Mouse (Mus musculus) midbrain, embryonic 11.5 days (tissue): ENCODE results near the gene Gm45837. TPM values are rescaled to one million over a fixed set of nuclear protein-coding genes. Genes with fewer than 3 reads are reported as not detected.

Experiments
- ATAC-seq: fragments of 200-750 bp; cut with Nextera tagmentation; 2 replicates; pipeline ENCODE4 v1.8.0; 2017; ENCODE audit warnings: moderate TSS enrichment, moderate library complexity; ENCODE audit not compliant: low FRiP score
- DNase-seq: peaks from one replicate; pipeline ENCODE4 v3.0.0; 2015; ENCODE audit warnings: low spot score; ENCODE audit errors: missing footprints
- H3K27ac ChIP-seq: fragments of 300-500 bp; sonication (generic); 2 replicates; pipeline ENCODE4 v1.5.1; 2014; ENCODE audit warnings: low read depth, low read length
- H3K27me3 ChIP-seq: fragments of 300-500 bp; sonication (generic); 2 replicates; pipeline ENCODE4 v1.6.1; 2014; ENCODE audit warnings: mild to moderate bottlenecking, low read length, moderate library complexity, mixed read lengths; ENCODE audit not compliant: control insufficient read depth, insufficient read depth
- H3K36me3 ChIP-seq: fragments of 300-500 bp; sonication (generic); 2 replicates; pipeline ENCODE4 v1.6.1; 2014; ENCODE audit warnings: mild to moderate bottlenecking, low read length, moderate library complexity, mixed read lengths; ENCODE audit not compliant: control insufficient read depth, insufficient read depth
- H3K4me1 ChIP-seq: fragments of 300-500 bp; sonication (generic); 2 replicates; pipeline ENCODE4 v1.6.1; 2014; ENCODE audit warnings: low read length; ENCODE audit not compliant: control insufficient read depth, insufficient read depth
- H3K4me2 ChIP-seq: fragments of 300-500 bp; sonication (generic); 2 replicates; pipeline ENCODE4 v1.6.1; 2014; ENCODE audit warnings: mild to moderate bottlenecking, moderate library complexity
- H3K4me3 ChIP-seq: fragments of 300-500 bp; sonication (generic); 2 replicates; pipeline ENCODE4 v1.5.1; 2014; ENCODE audit warnings: low read depth, low read length
- H3K9ac ChIP-seq: fragments of 300-500 bp; sonication (generic); 2 replicates; pipeline ENCODE4 v1.6.1; 2014; ENCODE audit warnings: low read length
- H3K9me3 ChIP-seq: fragments of 300-500 bp; sonication (generic); 2 replicates; pipeline ENCODE4 v1.6.1; 2016; ENCODE audit warnings: low read length; ENCODE audit not compliant: control insufficient read depth
- WGBS: fragments of 180-500 bp; shearing (Covaris S2); extraction: QIAGEN DNeasy Blood & Tissue Kit; methylation state at CpG from one replicate; pipeline ENCODE4 v1.1.7; 2014; 5-methylcytosine and 5-hydroxymethylcytosine counted together
- polyA plus RNA-seq: library from polyadenylated mRNA; unstranded; fragments of >200 nt; fragmentation: Nextera tagmentation; extraction: Ambion mirVana; gene quantifications from 2 replicates; pipeline ENCODE4 v1.2.1, GENCODE M21; 2014

The Gm45837 gene
- polyA plus RNA-seq, 1 experiment from 2014 or later = not detected

DNA sequence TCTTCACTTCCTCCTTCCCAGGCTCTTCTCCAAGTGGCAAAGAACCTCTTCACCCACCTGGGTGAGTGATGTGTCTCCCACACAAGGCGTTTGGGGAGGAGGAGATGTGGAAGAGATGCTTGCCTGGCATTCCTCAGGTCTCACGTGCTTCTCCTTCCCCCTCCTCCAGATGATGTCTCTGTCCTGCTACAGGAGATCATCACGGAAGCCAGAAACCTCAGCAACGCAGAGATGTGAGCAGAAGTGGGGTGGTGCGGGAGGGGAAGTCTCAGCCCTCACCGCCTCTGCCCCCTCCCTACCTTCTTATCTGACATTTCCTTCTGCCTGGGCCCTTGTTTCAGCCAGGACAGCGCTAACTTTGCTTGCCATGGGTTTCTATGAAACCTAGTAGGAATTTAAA is 93.1 kb downstream of the Gm45837 start:
- no peak overlapping the region for H3K9ac ChIP-seq
- H3K27ac ChIP-seq = no peak overlapping the region
- ATAC-seq = no peak
- H3K4me1 ChIP-seq = peaks cover 4% of the 10 kb centered on the region; the same call in 1 of the 2 replicates
- H3K9me3 ChIP-seq = no peaks in the 10 kb centered on the region
- H3K4me2 ChIP-seq = no peak overlapping the region
- H3K36me3 ChIP-seq = no peaks in the 10 kb centered on the region
- no peak overlapping the region for H3K4me3 ChIP-seq
- peaks cover 3% of the 10 kb centered on the region; the same call in 1 of the 2 replicates for H3K27me3 ChIP-seq
- WGBS = 34% methylated on average over 7 of the region's 7 CpGs
- no peak for DNase-seq

GRCm38 (mm10) chr7:101504507-101504906 is 93.8 kb downstream of the Gm45837 start:
- peak; percentile 88 for DNase-seq
- no peaks in the 10 kb centered on the region for H3K36me3 ChIP-seq
- peaks cover 4% of the 10 kb centered on the region; the same call in 1 of the 2 replicates for H3K4me1 ChIP-seq
- no peaks in the 10 kb centered on the region for H3K9me3 ChIP-seq
- H3K4me3 ChIP-seq = peak overlapping the region; percentile 21
- peak; percentile 66 for ATAC-seq
- H3K27me3 ChIP-seq = peaks cover 3% of the 10 kb centered on the region; the same call in 1 of the 2 replicates
- WGBS = 5% methylated on average over 24 of the region's 24 CpGs
- no peak overlapping the region for H3K27ac ChIP-seq
- H3K4me2 ChIP-seq = peak overlapping the region; percentile 58
- H3K9ac ChIP-seq = no peak overlapping the region

DNA sequence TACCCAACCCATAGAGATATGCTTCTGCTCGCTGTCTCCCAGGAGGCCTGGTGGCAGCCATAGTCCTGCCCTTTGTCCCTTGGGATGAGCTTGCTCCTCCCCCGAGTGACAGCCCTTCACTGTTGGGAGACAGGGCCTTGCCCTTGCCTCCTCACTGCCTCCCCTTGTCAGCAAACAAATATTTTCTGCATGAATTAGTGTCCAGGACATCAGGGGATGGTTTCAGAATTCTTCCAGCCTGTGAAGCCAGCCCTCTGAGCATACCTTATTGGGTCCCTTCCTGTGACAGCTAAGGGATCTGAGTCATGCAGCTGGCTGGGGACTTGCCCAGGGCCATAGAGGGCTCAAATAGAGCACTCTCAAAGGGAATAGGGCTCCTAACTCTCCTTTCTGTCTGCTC is 98.5 kb downstream of the Gm45837 start:
- H3K4me1 ChIP-seq = peaks cover 4% of the 10 kb centered on the region
- no peaks in the 10 kb centered on the region for H3K36me3 ChIP-seq
- H3K9me3 ChIP-seq = no peaks in the 10 kb centered on the region
- ATAC-seq (0 out of 2 replicates have a peak, but pooled peaks have one; percentile 27), DNase-seq (no peak)
- H3K4me2 ChIP-seq = no peak overlapping the region
- H3K27me3 ChIP-seq = 0 out of 2 replicates have a peak, but pooled peaks cover 3% of the 10 kb centered on the region
- H3K27ac ChIP-seq = no peak overlapping the region
- WGBS = 60% methylated on average over 2 of the region's 2 CpGs
- no peak overlapping the region for H3K9ac ChIP-seq
- H3K4me3 ChIP-seq = no peak overlapping the region

DNA sequence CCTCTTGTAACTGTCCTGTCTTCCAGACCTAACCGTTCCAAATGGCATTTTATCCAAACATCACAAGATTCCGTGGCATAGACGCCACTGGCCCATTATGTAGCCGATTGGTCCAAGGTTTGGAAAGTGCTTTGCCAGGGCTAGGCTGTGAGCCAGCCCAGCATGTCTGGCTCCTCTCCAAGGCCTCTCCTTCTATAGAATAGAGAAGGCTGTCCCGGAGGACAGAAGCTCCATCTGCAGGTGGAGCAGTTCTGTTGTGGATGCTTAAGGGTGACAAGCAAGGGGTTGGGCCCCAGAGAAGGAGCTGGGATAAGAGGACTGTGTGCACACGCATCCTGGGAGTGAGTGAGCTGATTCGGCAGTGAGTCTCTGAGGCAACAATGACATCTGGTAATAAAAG is 103.0 kb downstream of the Gm45837 start:
- WGBS = 83% methylated on average over 7 of the region's 7 CpGs
- Histone ChIP-seq H3K27me3 (no peaks in the 10 kb centered on the region), H3K4me1 (no peaks in the 10 kb centered on the region; the same call in 1 of the 2 replicates), H3K36me3 (no peaks in the 10 kb centered on the region), H3K4me3 (no peak overlapping the region), H3K9me3 (no peaks in the 10 kb centered on the region), H3K27ac (no peak overlapping the region), H3K9ac (no peak overlapping the region), H3K4me2 (no peak overlapping the region)
- DNase-seq (no peak), ATAC-seq (no peak)

DNA sequence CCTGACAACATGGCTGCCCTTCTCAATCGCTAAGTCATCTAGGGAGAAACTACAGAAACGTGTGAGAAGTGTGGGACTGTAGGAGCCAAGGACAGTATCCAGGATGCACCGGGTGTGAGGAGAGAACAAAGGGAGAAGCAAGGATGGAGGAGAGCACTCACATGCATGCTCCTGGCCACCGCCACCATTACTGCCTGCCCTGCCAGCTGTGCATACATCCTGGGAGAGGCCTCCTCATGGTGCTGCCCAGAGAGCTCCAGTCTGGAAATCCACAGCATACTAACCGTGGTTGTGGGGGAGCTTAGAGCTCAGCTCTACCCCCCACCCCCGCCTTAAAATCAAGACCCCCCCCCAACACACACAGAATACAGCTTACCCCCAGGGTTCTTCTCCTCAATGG is 104.1 kb downstream of the Gm45837 start:
- no peaks in the 10 kb centered on the region for H3K9me3 ChIP-seq
- no peak overlapping the region for H3K4me2 ChIP-seq
- H3K4me3 ChIP-seq = no peak overlapping the region
- no peaks in the 10 kb centered on the region; the same call in 1 of the 2 replicates for H3K4me1 ChIP-seq
- peak; percentile 48; the same call in 1 of the 2 replicates for ATAC-seq
- H3K36me3 ChIP-seq = no peaks in the 10 kb centered on the region
- no peak overlapping the region for H3K27ac ChIP-seq
- WGBS = 81% methylated on average over 6 of the region's 6 CpGs
- H3K27me3 ChIP-seq = no peaks in the 10 kb centered on the region
- DNase-seq = no peak
- H3K9ac ChIP-seq = no peak overlapping the region

DNA sequence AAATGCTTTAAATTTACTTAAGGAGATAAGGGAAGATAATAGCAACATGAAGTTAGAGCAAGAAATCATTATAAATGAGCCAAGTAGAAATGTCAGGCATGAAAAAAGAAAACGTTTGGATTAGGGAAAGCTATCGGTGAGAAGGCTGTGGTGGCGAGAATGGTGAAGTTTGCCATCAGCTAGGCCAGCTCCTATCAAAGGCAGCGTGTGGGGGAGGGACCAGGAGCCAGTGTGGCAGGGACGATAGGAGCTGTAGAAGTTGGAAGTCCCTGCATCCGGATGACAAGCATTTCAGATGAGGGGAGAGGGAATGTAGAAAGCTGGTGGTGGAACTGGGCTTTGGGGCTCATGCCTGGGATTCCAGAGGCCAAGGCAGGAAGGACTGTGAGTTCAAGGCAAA is 104.6 kb downstream of the Gm45837 start:
- Histone ChIP-seq H3K36me3 (no peaks in the 10 kb centered on the region), H3K4me1 (no peaks in the 10 kb centered on the region; the same call in 1 of the 2 replicates), H3K9me3 (no peaks in the 10 kb centered on the region), H3K27ac (no peak overlapping the region), H3K4me2 (no peak overlapping the region), H3K4me3 (no peak overlapping the region), H3K27me3 (no peaks in the 10 kb centered on the region), H3K9ac (no peak overlapping the region)
- DNase-seq = no peak
- no peak for ATAC-seq
- 58% methylated on average over 6 of the region's 6 CpGs for WGBS

- no peaks in the 10 kb centered on the region for H3K27me3 ChIP-seq
- ATAC-seq = no peak
- no peak overlapping the region for H3K9ac ChIP-seq
- no peak overlapping the region for H3K4me2 ChIP-seq
- no peaks in the 10 kb centered on the region; the same call in 1 of the 2 replicates for H3K4me1 ChIP-seq
- DNase-seq = no peak
- no peaks in the 10 kb centered on the region for H3K36me3 ChIP-seq
- H3K4me3 ChIP-seq = no peak overlapping the region
- no peaks in the 10 kb centered on the region for H3K9me3 ChIP-seq
- H3K27ac ChIP-seq = no peak overlapping the region
- WGBS = 67% methylated on average over 6 of the region's 6 CpGs
These were observed 105.8 kb downstream of the Gm45837 start for GRCm38 (mm10) chr7:101516460-101516859.

GRCm38 (mm10) chr7:101521696-101522095 is 111.0 kb downstream of the Gm45837 start:
- no peaks in the 10 kb centered on the region for H3K27me3 ChIP-seq
- no peak for ATAC-seq
- no peak overlapping the region for H3K27ac ChIP-seq
- no peaks in the 10 kb centered on the region for H3K4me1 ChIP-seq
- no peaks in the 10 kb centered on the region for H3K9me3 ChIP-seq
- H3K4me2 ChIP-seq = no peak overlapping the region
- H3K36me3 ChIP-seq = no peaks in the 10 kb centered on the region
- H3K9ac ChIP-seq = no peak overlapping the region
- 82% methylated on average over 1 of the region's 1 CpGs for WGBS
- no peak overlapping the region for H3K4me3 ChIP-seq
- no peak for DNase-seq

- Histone ChIP-seq H3K4me3 (no peak overlapping the region), H3K9ac (no peak overlapping the region), H3K36me3 (no peaks in the 10 kb centered on the region), H3K9me3 (no peaks in the 10 kb centered on the region), H3K4me1 (no peaks in the 10 kb centered on the region), H3K27ac (no peak overlapping the region), H3K4me2 (no peak overlapping the region), H3K27me3 (no peaks in the 10 kb centered on the region)
- WGBS = 57% methylated on average over 2 of the region's 2 CpGs
- ATAC-seq (0 out of 2 replicates have a peak, but pooled peaks have one; percentile 64), DNase-seq (no peak)
These were observed 112.5 kb downstream of the Gm45837 start for GRCm38 (mm10) chr7:101523205-101523604.
